Mouse (Mus musculus): ENCODE results near the gene Prrg2. TPM values are rescaled to one million over a fixed set of nuclear protein-coding genes. Genes with fewer than 3 reads are reported as not detected.

Prrg2 gene
- polyA plus RNA-seq, 1 experiment from 2014 or later = 17.9 TPM

DNA sequence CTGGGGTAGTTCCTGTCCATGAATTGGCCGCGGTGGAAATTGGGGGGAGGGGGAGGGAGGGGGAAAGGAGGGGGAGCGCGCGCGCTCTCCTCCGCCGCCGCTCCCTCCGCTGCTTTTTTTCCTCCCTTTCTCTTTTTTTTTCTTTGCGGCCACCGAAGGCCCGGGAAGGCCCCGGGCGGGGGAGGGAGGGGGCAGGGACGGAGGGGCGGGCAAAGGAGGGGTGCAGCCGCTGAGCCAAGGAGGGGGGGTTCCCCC lies 9.7 kb downstream of the Prrg2 start, which contains the start of gene Prr12:
Gene Prr12 (minus strand): TSS at position 20 of the 255 bp plus-strand sequence.
- 0% methylated on average over 8 of the region's 18 CpGs for WGBS
- ATAC-seq (ENCODE audit: low FRiP score, low read depth) = no peak

DNA sequence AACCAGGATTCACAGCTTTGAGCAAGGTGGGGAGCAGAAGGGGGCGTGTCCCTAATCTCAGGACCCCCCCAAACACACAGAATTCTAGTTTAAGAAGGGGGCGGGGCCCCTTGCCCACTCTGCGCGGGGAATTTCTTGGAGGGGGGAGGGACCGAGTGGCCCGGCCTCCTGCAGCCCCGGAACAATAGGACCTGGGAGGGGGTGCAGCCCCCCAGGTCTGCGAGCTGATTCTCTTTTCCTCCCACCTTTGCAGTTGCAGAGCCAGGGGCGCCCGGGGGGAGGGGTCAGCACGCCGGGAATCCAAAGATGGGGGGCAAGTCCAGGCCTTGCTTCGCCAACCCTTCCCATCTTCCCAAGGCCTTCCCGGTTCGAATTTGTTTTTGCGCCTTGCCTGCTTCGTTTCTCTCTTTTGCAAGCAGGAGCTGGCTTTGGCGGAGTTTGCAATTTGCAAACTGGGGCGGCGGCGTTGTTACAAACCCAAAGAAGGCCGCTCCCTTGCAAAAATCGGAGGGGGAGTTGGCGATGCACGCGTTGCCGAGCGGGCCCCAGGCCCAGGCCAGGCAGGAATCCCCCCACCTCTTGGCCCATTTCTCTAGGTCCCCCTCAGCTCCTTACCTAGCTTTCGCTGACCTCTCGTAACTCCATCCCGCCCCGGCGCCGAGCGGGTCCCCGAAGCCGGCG lies 10.2 kb downstream of the Prrg2 start:
- H3K4me1 ChIP-seq = peaks cover 20% of the 10 kb centered on the region
- no peak for ATAC-seq (ENCODE audit: low FRiP score, low read depth)
- no peaks in the 10 kb centered on the region for H3K9me3 ChIP-seq
- no peaks in the 10 kb centered on the region for H3K27me3 ChIP-seq (replicated peaks)
- H3K4me2 ChIP-seq (replicated peaks) = peak overlapping the region; percentile 91
- peak overlapping the region; percentile 92 for H3K9ac ChIP-seq
- H3K4me3 ChIP-seq = peak overlapping the region; percentile 87
- WGBS = under 1% methylated on average over 38 of the region's 38 CpGs
- H3K27ac ChIP-seq = peak overlapping the region; percentile 91
- peaks cover 35% of the 10 kb centered on the region for H3K36me3 ChIP-seq

More for the DNA sequence above, 9.7 kb downstream of the Prrg2 start, which contains the start of gene Prr12:
- peak within 1 kb of the TSS; percentile 91 for H3K27ac ChIP-seq
- peaks cover 31% of the 10 kb centered on the region for H3K36me3 ChIP-seq
- peak within 1 kb of the TSS; percentile 87 for H3K4me3 ChIP-seq
- no peaks in the 10 kb centered on the region for H3K27me3 ChIP-seq (replicated peaks)
- H3K4me1 ChIP-seq = peaks cover 20% of the 10 kb centered on the region
- no peaks in the 10 kb centered on the region for H3K9me3 ChIP-seq
- H3K4me2 ChIP-seq (replicated peaks) = peak within 1 kb of the TSS; percentile 91
- H3K9ac ChIP-seq = peak within 1 kb of the TSS; percentile 92

DNA sequence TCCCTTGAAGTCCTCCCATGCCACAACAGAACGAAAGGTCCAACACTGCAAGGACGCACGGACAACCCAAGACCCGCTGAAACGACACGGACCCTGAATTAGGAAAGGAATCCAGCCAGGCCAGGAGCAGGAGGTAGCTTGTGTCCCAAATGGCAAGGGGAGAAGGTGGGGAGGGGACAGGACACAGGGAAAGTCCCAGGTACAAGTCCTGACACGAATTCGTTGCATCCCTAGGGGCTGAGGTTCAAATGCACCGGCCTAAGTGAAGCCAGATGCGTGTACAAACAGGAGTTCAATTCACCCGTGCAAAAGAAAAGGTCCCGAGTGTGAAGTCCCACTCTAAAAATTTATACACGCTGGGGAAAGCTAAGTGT lies 10.9 kb downstream of the Prrg2 start:
- H3K36me3 ChIP-seq = peaks cover 43% of the 10 kb centered on the region
- WGBS = 2% methylated on average over 13 of the region's 13 CpGs
- no peaks in the 10 kb centered on the region for H3K27me3 ChIP-seq (replicated peaks)
- peak overlapping the region; percentile 87 for H3K4me3 ChIP-seq
- no peak for ATAC-seq (ENCODE audit: low FRiP score, low read depth)
- H3K4me2 ChIP-seq (replicated peaks) = peak overlapping the region; percentile 91
- H3K4me1 ChIP-seq = peaks cover 20% of the 10 kb centered on the region
- peak overlapping the region; percentile 92 for H3K9ac ChIP-seq
- H3K27ac ChIP-seq = peak overlapping the region; percentile 91; the same call in 1 of the 2 replicates
- no peaks in the 10 kb centered on the region for H3K9me3 ChIP-seq

DNA sequence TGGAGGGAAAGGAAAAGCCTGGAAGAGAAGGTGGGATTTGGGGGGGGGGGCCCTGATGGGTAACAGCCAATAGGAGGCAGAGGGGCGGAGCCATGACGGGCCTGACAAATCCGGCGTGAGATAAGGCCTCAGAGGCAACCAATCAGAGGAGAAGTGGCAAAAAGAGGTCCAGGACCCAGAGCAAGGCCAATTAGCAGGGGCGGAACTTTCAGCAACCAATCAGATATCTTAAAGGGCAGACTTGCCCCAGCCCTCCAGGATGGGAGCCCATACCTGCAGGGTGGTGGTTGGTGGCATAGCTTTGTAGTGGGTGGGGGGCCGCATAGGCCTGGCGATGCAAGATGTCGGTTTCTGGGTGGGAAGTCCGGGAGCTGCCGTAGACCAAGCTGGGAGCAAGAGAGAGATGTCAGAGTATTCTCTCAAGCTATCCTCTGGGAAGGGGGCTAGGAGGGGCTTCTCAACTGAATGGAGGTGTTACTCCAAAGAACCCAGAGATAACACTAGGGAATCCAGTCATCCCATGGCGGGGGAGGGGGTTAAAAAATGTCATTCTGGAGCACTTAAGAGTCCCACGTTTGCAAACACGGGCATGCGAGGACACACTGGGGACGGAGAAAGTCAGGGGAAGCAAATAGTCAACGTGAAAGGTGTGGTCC lies 11.4 kb downstream of the Prrg2 start:
- no peak overlapping the region for H3K27ac ChIP-seq
- H3K9ac ChIP-seq = peak overlapping the region; percentile 92
- H3K9me3 ChIP-seq = no peaks in the 10 kb centered on the region
- H3K27me3 ChIP-seq (replicated peaks) = no peaks in the 10 kb centered on the region
- peaks cover 48% of the 10 kb centered on the region for H3K36me3 ChIP-seq
- peak; percentile 31 for ATAC-seq (ENCODE audit: low FRiP score, low read depth)
- H3K4me2 ChIP-seq (replicated peaks) = peak overlapping the region; percentile 91
- peaks cover 20% of the 10 kb centered on the region for H3K4me1 ChIP-seq
- 2% methylated on average over 16 of the region's 16 CpGs for WGBS
- peak overlapping the region; percentile 87 for H3K4me3 ChIP-seq

DNA sequence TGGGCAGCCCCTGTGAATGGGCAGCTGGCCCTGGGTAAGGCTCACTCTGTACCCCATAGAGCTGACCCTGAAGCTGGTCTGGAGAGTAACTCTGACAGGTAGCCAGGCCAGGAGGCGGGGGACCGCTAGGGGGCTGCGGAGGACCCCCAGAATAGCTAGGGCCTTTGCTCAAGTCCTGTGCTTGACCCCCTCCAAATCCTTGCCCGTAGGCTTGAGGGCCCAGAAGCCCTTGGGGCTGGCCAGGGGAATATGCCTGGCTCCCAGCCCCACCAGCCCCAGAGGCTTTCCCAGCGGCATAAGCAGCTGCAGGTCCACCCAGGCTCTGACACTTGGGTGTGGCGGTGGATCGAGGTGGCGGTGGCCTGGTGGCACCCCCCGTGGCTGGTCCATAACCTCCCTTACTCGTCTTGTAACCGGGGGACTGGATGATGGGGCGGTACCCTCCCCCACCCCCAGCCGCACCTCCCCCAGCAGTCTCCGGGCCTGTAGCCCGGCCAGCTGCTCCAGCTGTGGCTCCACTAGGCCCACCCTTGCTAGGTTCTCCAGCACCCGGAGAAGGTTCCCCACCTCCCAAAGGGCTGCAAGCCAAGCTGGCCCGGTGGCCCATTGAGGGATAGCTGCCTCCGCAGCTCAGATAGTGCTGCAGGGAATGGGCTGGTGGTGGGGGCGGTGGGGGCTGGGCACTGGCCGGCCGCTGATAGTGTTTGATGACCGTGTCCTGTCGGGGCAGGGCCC lies 13.4 kb downstream of the Prrg2 start:
- Histone ChIP-seq H3K9ac (no peak overlapping the region), H3K9me3 (no peaks in the 10 kb centered on the region), H3K4me1 (peaks cover 20% of the 10 kb centered on the region), H3K4me3 (no peak overlapping the region), H3K27ac (no peak overlapping the region), H3K36me3 (peaks cover 68% of the 10 kb centered on the region), H3K4me2 (replicated peaks) (no peak overlapping the region), H3K27me3 (replicated peaks) (no peaks in the 10 kb centered on the region)
- no peak for ATAC-seq (ENCODE audit: low FRiP score, low read depth)
- 94% methylated on average over 23 of the region's 23 CpGs for WGBS

DNA sequence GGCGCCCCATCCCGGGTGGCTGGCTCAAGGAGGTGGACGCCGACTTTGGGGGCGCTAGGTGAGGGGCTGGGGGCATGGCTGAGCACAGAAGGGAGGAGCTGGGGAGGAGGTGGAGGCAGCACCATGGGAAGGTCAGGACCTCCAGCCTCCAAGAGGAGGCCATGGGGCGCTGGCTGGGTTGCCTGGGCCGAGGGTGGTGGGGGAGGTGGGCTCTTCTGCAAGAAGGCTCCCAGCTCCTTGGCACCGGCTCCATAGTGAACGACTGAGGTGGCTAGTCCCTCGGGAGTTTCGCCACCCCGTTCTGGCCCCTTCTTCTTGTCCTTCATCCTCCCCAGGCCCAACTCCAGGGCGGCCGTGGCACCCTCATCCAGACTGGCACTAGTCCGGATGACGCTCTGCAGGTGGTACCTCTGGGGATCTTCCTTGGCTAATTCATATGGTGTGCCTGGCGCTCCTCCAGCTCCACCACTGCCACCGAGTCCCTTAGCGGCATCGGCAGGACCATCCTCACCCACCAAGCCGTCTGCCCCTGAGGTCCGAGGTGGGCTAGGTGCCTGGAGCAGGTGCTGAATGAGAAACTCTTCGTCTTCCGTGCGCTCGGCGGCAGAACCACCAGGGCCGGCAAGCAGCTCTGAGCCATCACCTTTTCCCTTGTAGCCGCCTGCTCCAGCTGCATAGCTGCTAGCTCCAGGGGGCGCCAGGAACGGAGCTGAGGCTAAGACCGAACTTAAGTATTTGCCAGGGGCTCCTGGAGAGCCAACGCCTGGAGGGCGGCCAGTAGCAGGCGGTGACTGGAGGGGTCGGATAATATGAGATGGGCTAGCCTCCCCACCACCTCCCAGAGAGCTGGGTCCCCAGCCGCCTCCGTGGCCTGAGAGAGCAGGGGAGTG lies 14.2 kb downstream of the Prrg2 start:
- H3K27me3 ChIP-seq (replicated peaks) = no peaks in the 10 kb centered on the region

DNA sequence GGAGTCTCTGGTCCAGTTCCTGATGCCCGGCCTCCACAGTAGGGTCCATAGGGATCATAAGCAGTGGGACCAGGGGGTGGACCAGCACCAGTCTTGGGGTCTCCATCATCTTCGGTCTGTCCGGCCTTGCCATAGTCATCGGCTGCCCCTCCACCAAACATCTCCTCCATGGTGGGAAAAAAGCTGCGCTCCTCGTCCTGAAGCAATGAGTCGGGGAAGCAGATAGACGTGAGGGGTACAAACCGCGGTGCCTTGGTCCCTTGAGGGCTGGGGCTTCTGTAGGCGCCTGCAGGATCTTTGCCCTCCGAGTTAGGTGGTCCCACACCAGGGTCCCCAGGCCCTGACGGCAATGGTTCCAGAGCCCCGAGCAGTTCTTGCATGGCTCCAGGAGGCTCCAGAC lies 15.0 kb downstream of the Prrg2 start:
- Histone ChIP-seq H3K4me1 (peaks cover 20% of the 10 kb centered on the region), H3K9me3 (no peaks in the 10 kb centered on the region), H3K36me3 (peaks cover 84% of the 10 kb centered on the region), H3K4me3 (no peak overlapping the region), H3K27ac (no peak overlapping the region), H3K9ac (no peak overlapping the region), H3K4me2 (replicated peaks) (no peak overlapping the region), H3K27me3 (replicated peaks) (no peaks in the 10 kb centered on the region)
- 97% methylated on average over 14 of the region's 14 CpGs for WGBS
- no peak for ATAC-seq (ENCODE audit: low FRiP score, low read depth)

More for the DNA sequence above, 14.2 kb downstream of the Prrg2 start:
- H3K4me1 ChIP-seq = peaks cover 20% of the 10 kb centered on the region
- H3K36me3 ChIP-seq = peaks cover 76% of the 10 kb centered on the region
- 94% methylated on average over 38 of the region's 38 CpGs for WGBS
- no peak overlapping the region for H3K27ac ChIP-seq
- no peaks in the 10 kb centered on the region for H3K9me3 ChIP-seq
- no peak overlapping the region for H3K9ac ChIP-seq
- H3K4me2 ChIP-seq (replicated peaks) = no peak overlapping the region
- no peak for ATAC-seq (ENCODE audit: low FRiP score, low read depth)
- no peak overlapping the region for H3K4me3 ChIP-seq

DNA sequence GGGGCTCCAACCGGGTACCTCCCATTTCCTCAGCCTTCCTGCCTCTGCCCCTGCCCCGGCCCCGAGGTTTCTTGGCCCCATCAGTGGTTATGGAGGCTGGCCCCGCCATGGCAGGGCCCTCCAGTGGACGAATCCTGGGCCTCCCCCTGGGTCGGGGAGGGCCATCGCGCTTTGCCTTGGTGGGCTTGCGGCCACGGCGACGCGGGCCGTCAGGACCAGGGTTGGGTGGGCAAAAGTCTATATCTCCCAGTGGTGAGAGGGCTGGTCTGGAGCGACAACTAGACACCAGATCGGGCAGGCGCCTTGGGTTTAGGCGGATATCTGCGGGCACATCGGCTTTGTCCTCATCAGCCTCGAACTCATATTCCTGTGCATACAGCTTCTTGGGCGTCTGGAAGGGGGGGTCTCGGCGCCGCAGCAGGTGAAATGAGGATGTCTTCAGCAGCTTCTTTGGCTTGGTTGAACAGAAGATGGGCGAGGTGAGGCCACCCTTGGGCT lies 15.6 kb downstream of the Prrg2 start:
- H3K36me3 ChIP-seq = peaks cover 89% of the 10 kb centered on the region
- no peak overlapping the region for H3K4me3 ChIP-seq
- H3K4me1 ChIP-seq = peaks cover 18% of the 10 kb centered on the region
- H3K9me3 ChIP-seq = no peaks in the 10 kb centered on the region
- ATAC-seq (ENCODE audit: low FRiP score, low read depth) = no peak
- no peaks in the 10 kb centered on the region for H3K27me3 ChIP-seq (replicated peaks)
- H3K27ac ChIP-seq = no peak overlapping the region
- H3K9ac ChIP-seq = 0 out of 2 replicates have a peak overlapping the region, but pooled peaks have one; percentile 13
- WGBS = 95% methylated on average over 26 of the region's 26 CpGs
- no peak overlapping the region for H3K4me2 ChIP-seq (replicated peaks)

DNA sequence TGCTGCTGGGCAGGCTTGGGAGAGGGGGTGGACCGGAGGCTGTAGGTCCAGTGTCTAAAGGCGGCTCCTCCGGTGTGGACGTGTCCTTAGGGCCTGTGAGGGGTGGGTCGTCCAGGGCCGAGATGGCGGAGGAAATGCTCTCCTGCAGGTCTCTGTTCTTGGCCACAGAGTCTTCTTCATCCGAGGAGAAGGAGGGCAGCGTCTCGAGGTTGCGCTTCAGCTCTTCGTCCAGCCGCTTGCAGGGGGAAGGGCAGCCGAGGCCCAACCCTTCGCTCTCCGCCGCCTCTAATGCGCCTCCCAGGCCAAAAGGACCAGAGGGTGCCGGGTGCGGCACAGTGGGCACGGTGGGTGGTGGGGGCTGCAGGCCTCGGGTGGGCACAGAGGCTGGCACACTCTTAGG lies 16.7 kb downstream of the Prrg2 start:
- H3K4me2 ChIP-seq (replicated peaks) = no peak overlapping the region
- ATAC-seq (ENCODE audit: low FRiP score, low read depth) = no peak
- no peak overlapping the region for H3K4me3 ChIP-seq
- H3K9ac ChIP-seq = no peak overlapping the region
- WGBS = 95% methylated on average over 22 of the region's 22 CpGs
- H3K36me3 ChIP-seq = peaks cover 100% of the 10 kb centered on the region
- H3K9me3 ChIP-seq = no peaks in the 10 kb centered on the region
- H3K27ac ChIP-seq = no peak overlapping the region
- no peaks in the 10 kb centered on the region for H3K27me3 ChIP-seq (replicated peaks)
- peaks cover 8% of the 10 kb centered on the region for H3K4me1 ChIP-seq

DNA sequence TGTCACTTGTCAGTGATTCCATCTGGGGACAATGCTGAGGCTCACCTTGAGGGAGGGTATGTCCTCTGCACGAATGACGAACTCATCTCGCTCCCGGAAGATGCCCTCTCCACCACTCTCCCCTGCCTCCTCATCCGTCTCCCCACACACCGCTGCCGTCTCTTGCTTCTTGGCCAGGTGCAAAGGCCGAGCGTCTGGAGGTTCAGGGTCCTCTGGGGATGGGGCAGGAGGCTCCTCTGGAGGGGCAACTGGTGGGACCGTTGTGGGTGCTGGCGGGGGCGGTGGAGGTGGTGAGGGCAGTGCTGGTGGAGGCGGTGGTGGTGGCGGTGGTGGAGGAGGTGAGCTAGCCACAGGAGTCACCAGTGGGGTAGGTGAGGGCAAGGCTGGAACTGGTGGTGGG lies 19.2 kb downstream of the Prrg2 start:
- H3K4me2 ChIP-seq (replicated peaks) = no peak overlapping the region
- peaks cover 99% of the 10 kb centered on the region for H3K36me3 ChIP-seq
- no peak overlapping the region for H3K4me3 ChIP-seq
- 97% methylated on average over 14 of the region's 14 CpGs for WGBS
- no peaks in the 10 kb centered on the region for H3K27me3 ChIP-seq (replicated peaks)
- ATAC-seq (ENCODE audit: low FRiP score, low read depth) = no peak
- H3K4me1 ChIP-seq = no peaks in the 10 kb centered on the region
- H3K9me3 ChIP-seq = no peaks in the 10 kb centered on the region
- no peak overlapping the region for H3K27ac ChIP-seq
- H3K9ac ChIP-seq = no peak overlapping the region

DNA sequence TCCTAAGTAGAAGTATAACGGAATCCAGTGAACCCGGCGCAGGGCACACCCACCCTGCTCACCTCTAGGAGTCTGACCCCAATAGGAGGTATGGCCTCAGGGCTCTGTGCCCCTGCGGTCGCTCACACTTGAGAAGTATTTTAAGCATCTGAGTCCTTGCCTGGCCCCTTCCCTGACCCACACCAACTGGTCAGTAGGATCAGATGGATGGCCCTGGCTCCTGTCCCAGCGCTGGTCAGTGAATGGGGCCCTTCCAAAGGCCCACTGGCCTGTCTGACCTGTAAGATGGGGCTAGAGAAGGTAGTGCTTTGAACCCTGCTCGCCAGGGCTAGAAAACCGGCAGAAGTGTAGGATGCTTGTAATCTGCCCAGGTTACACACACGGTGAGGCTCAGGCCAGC lies 21.6 kb downstream of the Prrg2 start:
- no peak for ATAC-seq (ENCODE audit: low FRiP score, low read depth)

More for the DNA sequence above, 21.6 kb downstream of the Prrg2 start:
- Histone ChIP-seq H3K9me3 (no peaks in the 10 kb centered on the region), H3K4me1 (no peaks in the 10 kb centered on the region), H3K27ac (no peak overlapping the region), H3K36me3 (peaks cover 99% of the 10 kb centered on the region), H3K27me3 (replicated peaks) (no peaks in the 10 kb centered on the region), H3K4me2 (replicated peaks) (no peak overlapping the region), H3K9ac (no peak overlapping the region), H3K4me3 (no peak overlapping the region)
- 94% methylated on average over 9 of the region's 9 CpGs for WGBS
